ENCODE assay signal across 9 mouse cellular contexts in the genomic region with DNA sequence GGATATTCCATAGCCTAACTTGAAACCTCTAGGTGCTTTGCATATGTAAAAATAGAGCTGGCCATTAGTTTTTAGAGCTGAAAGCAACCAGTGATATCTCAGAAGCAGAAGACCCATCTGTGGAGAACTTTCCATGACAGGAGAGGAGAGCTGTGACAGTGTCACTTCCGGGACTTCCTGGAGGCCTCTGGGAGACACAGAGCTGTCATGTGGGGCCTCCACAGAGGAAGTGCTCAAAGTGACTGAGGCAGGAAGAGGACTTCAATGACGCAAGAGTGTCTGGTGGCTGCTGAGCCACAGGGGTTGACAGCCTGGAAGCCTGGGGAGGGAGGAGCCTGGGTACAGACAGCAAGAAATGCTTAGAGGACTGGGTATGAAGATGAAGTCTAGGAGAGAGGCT. TPM values are rescaled to one million over a fixed set of nuclear protein-coding genes. Genes with fewer than 3 reads are reported as not detected.
A peak's percentile ranks its signal among the peaks of the same experiment; 100 is the strongest.
DNase-seq lines count a peak whose midpoint lies in the region; ATAC-seq and TF ChIP-seq lines count a peak whose summit lies in the region.
"Had no signal": no experiment of that assay in that cellular context is flagged by ENCODE, and none has a peak within 500 bp of the region (broad histone marks: within the 10 kb centered on the region; RNA-seq: fewer than 3 reads in every experiment).

No protein-coding gene starts in this region.

- peak; percentile 85 for DNase-seq in lung, adult 18-20 months
- no peak for DNase-seq in lung, adult 2 months
- DNase-seq in heart, postnatal 14 days, result peak; percentile 25 to 39
- peak; percentile 66 for DNase-seq in lung, embryonic 14.5 days
- no peak for DNase-seq in forebrain, embryonic 11.5 days (ENCODE audit: low spot score)
- DNase-seq in right cerebral cortex, postnatal 4 days, result no peak
- no peak for DNase-seq in adipocyte (ENCODE audit: low spot score)

- H3K9ac ChIP-seq in lung, embryonic 14.5 days, result no peak overlapping the region
- no peak overlapping the region for H3K9ac ChIP-seq in stomach, embryonic 14.5 days (replicated peaks; ENCODE audit: low read depth, low read length)
- no peak overlapping the region for H3K9ac ChIP-seq in forebrain, embryonic 11.5 days (ENCODE audit: low read length)
- H3K9ac ChIP-seq: limb, embryonic 12.5 days had no signal

- no peak for TF ChIP-seq CTCF in lung, adult 2 months (IDR thresholded peaks at IDR 0.05; ENCODE audit: insufficient read depth, low read length)
- no peak for TF ChIP-seq CTCF in lung, embryonic 14.5 days (IDR thresholded peaks at IDR 0.05; ENCODE audit: low read depth)

- H3K4me2 ChIP-seq in lung, embryonic 14.5 days, result no peak overlapping the region
- H3K4me2 ChIP-seq in stomach, embryonic 14.5 days (replicated peaks; ENCODE audit: low read depth, low read length), result no peak overlapping the region
- H3K4me2 ChIP-seq in forebrain, embryonic 11.5 days (ENCODE audit: low read depth, low read length, severe bottlenecking), result no peak overlapping the region
- H3K4me2 ChIP-seq: limb, embryonic 12.5 days had no signal

- no peak overlapping the region for H3K4me3 ChIP-seq in lung, adult 2 months (replicated peaks; ENCODE audit: extremely low read depth, low read depth, low read length)
- no peak overlapping the region for H3K4me3 ChIP-seq in lung, embryonic 14.5 days (ENCODE audit: low read depth, low read length)
- no peak overlapping the region for H3K4me3 ChIP-seq in stomach, embryonic 14.5 days (ENCODE audit: low read depth, low read length)
- H3K4me3 ChIP-seq in forebrain, embryonic 11.5 days (ENCODE audit: low read depth, low read length), result no peak overlapping the region
- H3K4me3 ChIP-seq: limb, embryonic 12.5 days had no signal

- H3K4me1 ChIP-seq in lung, adult 2 months (ENCODE audit: control insufficient read depth, insufficient read depth, low read length), result peaks cover 18% of the 10 kb centered on the region
- H3K4me1 ChIP-seq in lung, embryonic 14.5 days (ENCODE audit: insufficient read depth), result no peaks in the 10 kb centered on the region
- no peaks in the 10 kb centered on the region for H3K4me1 ChIP-seq in stomach, embryonic 14.5 days (ENCODE audit: control insufficient read depth, insufficient read depth, low read length)
- no peaks in the 10 kb centered on the region for H3K4me1 ChIP-seq in forebrain, embryonic 11.5 days (replicated peaks; ENCODE audit: control insufficient read depth, insufficient read depth, low read length)
- H3K4me1 ChIP-seq: limb, embryonic 12.5 days had no signal

- intact Hi-C loops in heart, postnatal 14 days (cut with DNase I), result no loop called here

- no peak for TF ChIP-seq POLR2A in lung, adult 2 months (IDR thresholded peaks at IDR 0.05; ENCODE audit: borderline replicate concordance, extremely low read depth, low read depth, low read length)

- peak; percentile 73; the same call in 1 of the 2 replicates for ATAC-seq in lung, embryonic 14.5 days (ENCODE audit: insufficient read depth)
- ATAC-seq in stomach, embryonic 14.5 days (ENCODE audit: insufficient number of reproducible peaks, insufficient read depth, low FRiP score, low read depth), result peak; percentile 37; the same call in 1 of the 2 replicates
- ATAC-seq in forebrain, embryonic 11.5 days (replicated peaks; ENCODE audit: low FRiP score), result no peak

- no peaks in the 10 kb centered on the region for H3K9me3 ChIP-seq in lung, embryonic 14.5 days (ENCODE audit: low read depth, low read length)
- H3K9me3 ChIP-seq in stomach, embryonic 14.5 days (ENCODE audit: control insufficient read depth, low read depth, low read length), result no peaks in the 10 kb centered on the region
- no peaks in the 10 kb centered on the region for H3K9me3 ChIP-seq in forebrain, embryonic 11.5 days (ENCODE audit: control insufficient read depth, low read length)
- H3K9me3 ChIP-seq: limb, embryonic 12.5 days had no signal

- H3K27me3 ChIP-seq in lung, embryonic 14.5 days (ENCODE audit: insufficient read depth, low read length), result no peaks in the 10 kb centered on the region
- H3K27me3 ChIP-seq in stomach, embryonic 14.5 days (ENCODE audit: control insufficient read depth, insufficient read depth, low read length), result no peaks in the 10 kb centered on the region
- H3K27me3 ChIP-seq in forebrain, embryonic 11.5 days (ENCODE audit: control insufficient read depth, insufficient read depth, low read length), result no peaks in the 10 kb centered on the region
- H3K27me3 ChIP-seq: limb, embryonic 12.5 days had no signal

- no peak overlapping the region for H3K27ac ChIP-seq in lung, embryonic 14.5 days (ENCODE audit: low read depth)
- H3K27ac ChIP-seq in stomach, embryonic 14.5 days (ENCODE audit: low read length), result no peak overlapping the region
- no peak overlapping the region for H3K27ac ChIP-seq in forebrain, embryonic 11.5 days (ENCODE audit: low read depth, low read length)
- H3K27ac ChIP-seq: limb, embryonic 12.5 days had no signal

- H3K36me3 ChIP-seq in lung, embryonic 14.5 days (ENCODE audit: insufficient read depth), result no peaks in the 10 kb centered on the region
- no peaks in the 10 kb centered on the region for H3K36me3 ChIP-seq in stomach, embryonic 14.5 days (ENCODE audit: control insufficient read depth, insufficient read depth, low read length)
- no peaks in the 10 kb centered on the region for H3K36me3 ChIP-seq in forebrain, embryonic 11.5 days (ENCODE audit: control insufficient read depth, insufficient read depth, low read length)
- H3K36me3 ChIP-seq: limb, embryonic 12.5 days had no signal

- 18% methylated on average over 2 of the region's 2 CpGs for WGBS in lung, adult 2 months
- WGBS in lung, embryonic 14.5 days, result 39% methylated on average over 2 of the region's 2 CpGs
- 51% methylated on average over 2 of the region's 2 CpGs for WGBS in stomach, embryonic 14.5 days
- 67% methylated on average over 2 of the region's 2 CpGs for WGBS in forebrain, embryonic 11.5 days

RNA-seq across cellular contexts. Expression of gene Inpp5d, which starts 6.2 kb away (rescaled TPM):
- 86.5 and 123 TPM in 2 replicates for polyA plus RNA-seq in lung, adult 2 months (2012; rRNA removed)
- 10 to 100 TPM; 16.4 to 18.1 TPM for total RNA-seq in heart, postnatal 14 days (2021)
- 9.3 and 11.2 TPM in 2 replicates for polyA plus RNA-seq in lung, embryonic 14.5 days (2014; fragmentation: Nextera tagmentation; extraction: Ambion mirVana)
- polyA plus RNA-seq in stomach, embryonic 14.5 days (2014; fragmentation: Nextera tagmentation; extraction: Ambion mirVana), result 5.3 and 6.2 TPM in 2 replicates
- polyA plus RNA-seq in forebrain, embryonic 11.5 days (2014; fragmentation: Nextera tagmentation; extraction: Ambion mirVana), result 3.6 and 5.0 TPM in 2 replicates

RNA-seq across cellular contexts. Expression of gene Ngef, which starts 52.7 kb away (rescaled TPM):
- polyA plus RNA-seq in lung, adult 2 months (2012; rRNA removed), result 7.2 and 7.4 TPM in 2 replicates
- under 1 TPM; 0.49 to 0.57 TPM for total RNA-seq in heart, postnatal 14 days (2021)
- polyA plus RNA-seq in lung, embryonic 14.5 days (2014; fragmentation: Nextera tagmentation; extraction: Ambion mirVana), result 1.1 and 1.5 TPM in 2 replicates
- 7.4 and 8.9 TPM in 2 replicates for polyA plus RNA-seq in stomach, embryonic 14.5 days (2014; fragmentation: Nextera tagmentation; extraction: Ambion mirVana)
- polyA plus RNA-seq in forebrain, embryonic 11.5 days (2014; fragmentation: Nextera tagmentation; extraction: Ambion mirVana), result 2.3 and 2.5 TPM in 2 replicates

Comparison
In these comparisons a context has a peak if more than half of its experiments do, and no peak if none do; other contexts are left out.
1. DNase-seq: peak in lung, adult 18-20 months (2 of 2), heart, postnatal 14 days (2 of 2) and lung, embryonic 14.5 days (single experiment); none in lung, adult 2 months (single experiment), forebrain, embryonic 11.5 days (single experiment), right cerebral cortex, postnatal 4 days (single experiment) and adipocyte (single experiment).